Mouse (Mus musculus) erythroblast, embryonic 14.5 days (primary cell): ENCODE results near the gene Ihh.

Experiments
- GATA1 ChIP-seq: IDR thresholded peaks from 2 replicates; pipeline ENCODE4 v1.6.1; 2012; ENCODE audit warnings: low read length, inconsistent platforms, mixed read lengths
- TAL1 ChIP-seq: IDR thresholded peaks from 3 replicates; pipeline ENCODE4 v1.6.1; 2012; ENCODE audit warnings: low read length, inconsistent platforms, mixed read lengths

DNA sequence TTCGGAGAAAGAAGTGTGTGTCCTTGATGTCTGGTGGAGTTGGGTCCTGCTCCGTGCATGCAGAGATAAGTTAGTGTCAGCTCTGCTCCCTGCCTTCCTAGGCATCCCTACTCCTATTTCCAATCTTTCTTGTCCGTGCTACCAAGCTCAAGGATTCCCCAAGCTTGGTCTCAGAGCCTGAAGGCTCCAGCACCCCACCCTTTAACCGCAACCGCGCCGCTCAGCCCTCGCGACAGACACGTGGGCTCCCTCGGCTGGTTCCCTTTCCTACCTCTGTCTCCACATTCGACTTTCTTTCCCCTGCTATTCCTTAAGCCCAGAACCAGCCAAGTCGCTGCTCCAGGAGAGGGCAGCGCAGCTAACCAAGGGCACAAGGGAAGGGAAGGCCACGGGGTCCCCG, 1.4 kb downstream of the Ihh start:
- no peak for TF ChIP-seq TAL1
- TF ChIP-seq GATA1 = no peak
